Mouse (Mus musculus) mouse embryonic stem cell (cell line): ENCODE measurements around the gene Strn4.

Experiments used
- in situ Hi-C, 2 experiments: fragments of 300-500 bp; cut with MboI; formaldehyde crosslinking; loops; 1 replicate in 1 of 2; 3 replicates in 1 of 2; pipeline ENCODE4 v1.14.3; 2019 to 2020; ENCODE audit warnings: low sequenced_read_pairs in 2 of 2, low pct_unique_long_range_greater_than_20kb in 1 of 2, mixed read lengths in 1 of 2; ENCODE audit not compliant: unreplicated experiment in 1 of 2

Gene Strn4

DNA sequence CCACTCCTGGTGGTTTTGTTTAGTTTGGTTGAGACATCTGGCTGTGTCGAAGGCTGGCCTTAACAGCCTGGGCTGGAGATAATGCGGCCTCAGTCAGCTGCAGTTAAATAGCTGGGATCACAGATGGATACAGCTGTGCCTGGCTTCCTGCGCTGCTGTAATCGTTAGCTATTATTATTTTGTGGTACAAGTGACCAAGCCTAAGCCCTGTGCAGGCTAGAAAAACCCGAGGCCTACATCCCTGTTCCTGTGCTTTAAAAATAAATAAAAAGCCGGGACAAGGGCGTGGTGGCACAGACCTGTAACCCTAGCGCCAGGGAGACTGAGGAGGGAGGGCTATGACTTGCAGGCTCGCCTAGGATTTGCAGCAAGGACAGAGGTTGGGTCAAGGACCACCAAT is 7.0 kb upstream of the Strn4 start:
- in situ Hi-C loops = no loop called here

DNA sequence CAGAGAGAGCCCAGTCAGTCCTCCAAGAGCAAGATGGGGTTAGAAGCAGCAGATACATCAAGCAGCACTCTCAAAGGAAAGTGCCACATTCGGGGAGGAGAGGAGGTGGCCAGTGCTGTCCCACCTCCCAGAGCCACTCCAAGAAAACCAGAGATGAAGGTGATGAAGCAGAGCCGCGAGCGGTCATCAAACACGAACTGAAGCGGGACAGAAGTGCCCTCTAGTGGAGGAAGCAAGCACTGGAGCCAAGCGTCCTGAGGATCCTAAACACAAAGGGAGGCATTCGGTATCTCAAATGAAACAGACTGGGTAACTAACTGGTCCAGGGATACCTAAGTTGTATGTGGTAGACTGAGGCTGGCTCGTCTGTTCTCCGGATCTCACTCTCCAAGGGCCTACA is 6.0 kb upstream of the Strn4 start:
- in situ Hi-C loops = no loop called here

- in situ Hi-C loops = no loop called here
These were observed 5.2 kb upstream of the Strn4 start for GRCm38 (mm10) chr7:16810399-16810919.

- in situ Hi-C loops = no loop called here
These were observed 4.6 kb upstream of the Strn4 start for GRCm38 (mm10) chr7:16810920-16811648.

- in situ Hi-C loops = no loop called here
These were observed 4.0 kb upstream of the Strn4 start for GRCm38 (mm10) chr7:16811649-16812070.

DNA sequence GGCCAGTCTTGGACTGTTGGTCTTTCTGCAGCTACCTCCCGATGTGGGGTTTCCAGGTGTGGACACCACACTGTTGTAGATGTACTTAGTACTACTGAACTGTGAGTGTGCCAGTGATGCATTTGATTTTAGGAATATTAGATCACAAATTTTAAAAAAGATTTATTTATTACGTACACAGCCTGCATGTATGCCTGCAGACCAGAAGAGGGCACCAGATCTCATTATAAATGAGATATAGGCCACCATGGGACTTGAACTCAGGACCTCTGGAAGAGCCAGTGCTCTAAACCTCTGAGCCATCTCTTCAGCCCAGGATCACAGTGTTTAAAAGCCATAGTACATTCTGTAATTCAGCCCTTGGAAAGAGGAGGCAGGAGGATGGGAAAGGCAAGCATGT is 3.2 kb upstream of the Strn4 start:
- in situ Hi-C loops = no loop called here

DNA sequence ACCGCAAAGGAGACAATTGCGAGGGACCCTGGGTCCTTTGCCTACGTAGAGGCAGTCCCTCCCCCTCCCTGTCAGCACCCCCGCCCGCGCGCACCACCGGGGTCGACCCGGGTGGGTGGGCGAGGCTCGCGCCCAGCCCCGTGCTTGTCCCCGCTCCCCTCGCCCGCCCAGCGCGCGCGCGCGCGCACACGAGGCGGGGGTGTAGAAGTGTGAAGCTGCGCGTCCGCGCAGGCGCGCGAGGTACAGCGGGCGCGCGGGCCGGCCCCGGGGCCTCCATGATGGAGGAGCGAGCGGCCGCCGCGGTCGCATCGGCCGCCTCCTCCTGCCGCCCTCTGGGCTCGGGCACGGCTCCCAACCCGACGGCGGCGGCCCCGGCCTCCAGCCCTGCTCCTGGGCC is 387 bp downstream of the Strn4 start:
- in situ Hi-C loops = no loop called here

GRCm38 (mm10) chr7:16816475-16817122 is 910 bp downstream of the Strn4 start, which contains the start of gene Fkrp:
TSS of gene Fkrp (minus strand) at chr7:16816732.
- in situ Hi-C loops = no loop called here

DNA sequence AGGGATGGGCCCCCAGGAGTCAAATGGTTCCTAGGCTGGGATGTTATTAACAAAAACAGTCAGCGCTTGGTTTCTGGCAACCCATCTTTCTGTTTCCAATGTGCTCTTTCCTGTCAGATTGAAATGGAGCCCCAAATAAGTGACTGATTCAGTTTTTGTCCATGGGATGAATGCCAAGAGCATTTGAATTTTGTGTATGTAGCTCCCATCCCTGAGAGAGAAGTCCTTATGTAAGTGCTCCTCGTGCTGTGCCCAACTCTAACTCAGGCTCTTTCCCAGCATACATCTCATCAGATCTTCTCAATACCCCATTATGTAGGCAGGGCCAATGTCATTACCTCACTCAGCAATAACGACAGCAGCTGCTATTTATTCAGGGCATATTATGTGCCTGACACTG is 2.0 kb downstream of the Strn4 start:
- in situ Hi-C loops = no loop called here

DNA sequence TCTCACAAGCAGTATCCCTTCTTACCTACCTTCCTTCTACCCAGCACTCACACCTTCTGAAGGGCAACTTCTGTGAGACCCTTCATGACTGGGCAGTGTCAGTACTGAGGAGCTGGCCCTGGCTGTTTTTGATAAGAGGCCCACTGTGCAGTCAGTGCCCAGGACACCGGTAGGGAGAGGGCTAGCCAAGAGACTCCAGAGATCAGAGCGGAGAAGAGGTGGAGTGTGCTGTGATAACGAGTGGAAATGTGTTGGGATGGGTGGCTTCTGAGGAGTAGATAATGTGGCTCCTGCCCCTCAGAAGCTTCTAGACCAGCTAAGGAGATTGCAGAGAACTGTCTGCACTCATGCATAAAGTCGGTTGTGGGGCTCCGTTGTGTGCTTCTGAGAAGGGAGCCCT is 4.1 kb downstream of the Strn4 start:
- in situ Hi-C loops = no loop called here

DNA sequence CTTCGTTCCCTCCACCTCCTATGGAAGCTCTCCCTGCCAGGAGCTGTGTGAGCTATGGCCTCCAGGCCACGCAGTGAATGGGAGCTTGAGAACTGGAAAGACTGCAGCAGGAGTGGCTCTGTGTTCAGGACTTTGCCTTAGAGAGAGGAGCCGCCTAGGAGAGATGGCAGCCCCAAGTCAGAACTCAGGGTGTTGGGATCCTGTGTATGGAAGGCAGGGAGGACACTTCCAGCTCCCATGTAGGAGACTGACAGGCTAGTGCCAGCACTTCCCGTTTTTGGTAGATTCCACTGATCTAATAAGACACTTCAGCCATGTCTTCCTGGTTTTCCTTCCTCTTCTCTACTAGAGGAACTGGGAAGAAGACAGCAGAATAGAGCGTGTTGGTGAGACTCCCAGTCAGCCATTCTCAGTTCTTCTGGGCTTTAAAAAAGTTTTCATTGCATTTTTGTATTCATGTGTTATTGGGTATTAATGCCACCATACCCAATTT is 4.6 kb downstream of the Strn4 start:
- in situ Hi-C loops = no loop called here

DNA sequence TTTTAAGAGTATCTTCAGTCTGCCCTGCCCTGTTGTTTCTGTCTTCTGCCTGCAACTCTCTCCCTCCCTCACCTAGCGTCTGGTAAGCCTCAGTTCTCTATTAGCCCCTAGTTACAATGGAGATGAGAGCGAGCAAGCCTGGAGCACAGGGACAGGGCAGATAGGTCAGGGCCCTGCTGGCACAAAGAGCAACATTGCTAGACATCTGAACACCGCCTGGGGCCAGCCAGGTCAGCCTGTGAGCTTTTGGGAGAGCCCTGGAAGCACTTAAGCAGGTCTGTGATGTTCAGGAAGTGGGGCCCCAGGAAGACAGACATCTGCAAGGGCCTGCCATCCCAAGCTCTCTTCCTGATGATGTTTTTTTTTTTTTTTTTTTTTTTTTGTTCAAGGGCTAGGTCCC is 5.4 kb downstream of the Strn4 start:
- in situ Hi-C loops = no loop called here

DNA sequence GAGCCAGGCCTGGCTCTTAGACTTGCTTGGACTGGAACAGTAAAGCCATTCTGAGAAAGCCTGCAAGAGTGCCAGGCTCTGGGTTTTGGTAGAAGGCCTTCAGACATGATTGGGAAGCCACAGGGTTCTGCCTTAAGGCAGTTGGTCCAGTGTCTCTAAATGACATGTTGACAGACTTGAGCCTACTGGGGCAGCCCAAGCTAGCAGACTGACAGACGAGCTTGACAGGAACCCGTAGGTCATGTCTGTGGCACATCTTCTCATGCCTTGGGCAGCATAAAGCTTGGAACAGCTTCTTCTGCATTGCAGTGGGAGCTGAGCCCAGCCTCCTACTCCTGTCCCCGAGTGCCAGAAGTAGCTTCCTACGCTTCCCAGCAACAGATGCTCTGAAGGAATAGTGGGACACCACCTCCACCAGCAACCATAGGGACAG is 6.0 kb downstream of the Strn4 start:
- in situ Hi-C loops = no loop called here

GRCm38 (mm10) chr7:16823734-16824133 is 8.0 kb downstream of the Strn4 start:
- in situ Hi-C loops = no loop called here

DNA sequence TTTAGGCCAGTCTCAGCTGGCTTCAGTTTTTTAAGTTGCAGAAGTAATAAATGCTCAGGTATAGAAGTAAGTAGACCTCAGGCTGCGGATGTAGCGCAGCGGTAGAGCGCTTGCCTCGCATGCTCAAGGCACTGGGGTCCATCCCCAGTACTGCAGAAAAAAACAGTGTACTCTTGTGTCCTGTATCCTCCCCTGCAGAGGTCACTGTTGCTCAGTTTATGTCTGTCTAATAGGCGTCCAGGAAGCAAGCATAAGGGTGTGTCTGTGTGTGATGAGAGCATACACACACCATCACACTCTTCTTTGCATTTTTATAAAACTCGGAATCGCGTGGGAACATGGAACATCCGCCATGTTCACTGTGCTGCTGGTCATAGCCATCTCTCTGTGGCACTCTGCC is 10.1 kb downstream of the Strn4 start:
- in situ Hi-C loops = no loop called here

DNA sequence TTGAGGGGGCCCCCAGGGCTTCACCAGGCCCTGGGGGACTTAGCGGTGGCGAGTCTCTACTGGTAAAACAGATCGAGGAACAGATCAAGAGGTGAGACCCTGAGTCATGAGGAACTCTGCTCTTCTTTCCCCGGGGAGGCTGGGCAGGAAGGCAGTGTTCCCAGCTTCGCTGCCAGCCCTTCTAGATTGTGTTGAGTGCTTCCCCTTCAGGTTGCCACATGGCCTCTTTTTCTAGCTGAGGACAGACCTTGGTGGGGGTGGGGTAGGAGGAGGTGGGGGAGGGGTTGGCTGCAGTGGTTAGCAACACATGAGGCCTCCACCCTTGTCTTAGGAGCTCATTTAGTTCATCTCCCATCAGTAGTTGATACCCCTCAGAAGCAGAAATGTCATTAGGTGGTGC is 10.9 kb downstream of the Strn4 start:
- in situ Hi-C loops = no loop called here

- in situ Hi-C loops = no loop called here
These were observed 11.6 kb downstream of the Strn4 start for GRCm38 (mm10) chr7:16827274-16827673.

DNA sequence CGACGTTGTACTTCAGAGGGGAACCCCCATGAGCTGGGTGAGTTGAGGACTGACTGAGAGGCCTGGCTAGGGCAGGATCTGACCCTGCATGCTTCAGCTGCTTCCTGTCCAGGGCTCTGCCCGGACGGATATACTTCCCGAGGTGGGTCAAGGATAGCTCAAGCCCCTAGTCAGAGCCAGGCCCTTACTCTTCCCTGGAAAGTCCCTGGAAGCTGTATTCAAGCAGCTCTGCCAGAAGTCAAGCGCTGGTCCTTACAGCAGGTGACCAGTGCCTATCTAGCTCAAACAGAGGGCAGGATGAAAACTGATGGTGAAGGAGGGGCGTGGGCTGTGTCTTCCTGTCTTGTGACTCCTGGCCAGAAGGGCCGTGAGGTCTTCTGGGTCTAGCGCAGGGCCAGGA is 14.8 kb downstream of the Strn4 start:
- in situ Hi-C loops = no loop called here

DNA sequence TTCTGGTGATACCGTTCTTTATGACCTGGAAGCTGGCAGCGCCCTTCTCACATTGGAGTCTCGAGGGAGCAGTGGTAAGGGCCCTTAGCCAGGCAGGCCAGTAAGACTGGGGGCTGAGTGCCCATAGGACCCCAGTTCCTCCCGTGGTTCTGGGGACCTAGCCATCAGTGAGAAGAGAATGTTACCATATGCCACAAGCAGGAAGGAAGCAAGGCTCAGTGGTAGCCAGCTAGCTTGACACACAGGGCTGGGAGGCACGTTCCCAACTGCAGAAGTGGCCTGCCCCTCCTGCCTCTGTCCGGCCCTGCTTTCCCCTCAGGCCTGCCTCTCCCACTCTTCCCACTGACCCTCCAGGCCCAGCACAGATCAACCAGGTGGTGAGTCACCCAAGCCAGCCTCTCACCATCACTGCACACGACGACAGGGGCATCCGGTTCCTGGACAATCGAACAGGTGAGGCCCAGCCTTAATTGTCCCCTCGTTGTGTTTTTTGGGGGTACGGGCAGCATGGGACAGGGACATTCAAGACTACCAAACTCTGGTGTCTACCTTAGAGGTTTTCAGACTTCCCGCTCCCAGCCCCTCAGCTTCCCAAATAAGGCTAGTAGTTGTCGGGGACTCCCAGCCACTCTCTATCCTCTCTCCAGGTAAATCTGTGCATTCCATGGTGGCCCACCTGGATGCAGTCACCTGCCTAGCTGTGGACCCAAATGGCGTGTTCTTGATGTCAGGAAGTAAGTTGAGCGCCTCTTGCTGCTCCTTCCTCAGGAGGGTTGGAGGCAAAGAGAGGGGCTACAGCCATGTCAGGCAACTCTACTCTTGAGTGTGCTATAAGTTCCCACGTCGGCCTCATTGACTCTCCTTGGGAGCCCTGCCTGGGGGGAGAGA is 22.5 kb downstream of the Strn4 start:
- in situ Hi-C loops = no loop called here
